Mouse (Mus musculus): ENCODE data around the gene Sh3pxd2a. TPM values are rescaled to one million over a fixed set of nuclear protein-coding genes. Genes with fewer than 3 reads are reported as not detected.

Sh3pxd2a gene
- polyA plus RNA-seq, 1 experiment from 2014 or later = 4.1 TPM

DNA sequence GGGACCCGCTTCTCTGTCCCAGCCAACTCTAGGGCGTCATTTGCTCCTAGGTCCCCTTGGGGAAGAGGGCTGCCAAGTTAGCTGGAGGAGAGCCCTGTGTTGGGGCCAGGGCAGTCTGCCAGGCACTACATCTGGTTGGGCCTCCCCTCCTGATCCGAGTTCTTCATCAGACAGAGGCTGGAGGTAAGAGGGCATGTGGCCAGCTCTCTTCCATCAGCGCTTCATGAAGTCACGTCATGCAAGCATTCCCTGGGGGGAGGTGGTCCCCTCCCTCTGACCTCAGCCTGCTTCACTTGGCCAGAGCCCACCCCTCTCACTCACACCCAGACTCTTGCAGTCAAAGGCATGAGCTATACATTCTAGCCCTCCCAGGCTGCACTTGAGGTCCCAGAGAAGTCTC, 25.8 kb downstream of the Sh3pxd2a start:
- Histone ChIP-seq H3K27ac (ENCODE audit: low read depth, low read length) (no peak overlapping the region), H3K9ac (ENCODE audit: low read length) (no peak overlapping the region), H3K9me3 (ENCODE audit: control insufficient read depth, low read length) (no peaks in the 10 kb centered on the region), H3K4me3 (ENCODE audit: low read depth, low read length) (no peak overlapping the region), H3K4me2 (no peak overlapping the region), H3K4me1 (ENCODE audit: control insufficient read depth, insufficient read depth, low read length) (no peaks in the 10 kb centered on the region), H3K27me3 (ENCODE audit: control insufficient read depth, insufficient read depth, low read length) (no peaks in the 10 kb centered on the region), H3K36me3 (ENCODE audit: control insufficient read depth, insufficient read depth, low read length) (no peaks in the 10 kb centered on the region)
- ATAC-seq (ENCODE audit: low FRiP score) (no peak), DNase-seq (ENCODE audit: low spot score, missing footprints) (no peak)
- WGBS = 85% methylated on average over 5 of the region's 5 CpGs

DNA sequence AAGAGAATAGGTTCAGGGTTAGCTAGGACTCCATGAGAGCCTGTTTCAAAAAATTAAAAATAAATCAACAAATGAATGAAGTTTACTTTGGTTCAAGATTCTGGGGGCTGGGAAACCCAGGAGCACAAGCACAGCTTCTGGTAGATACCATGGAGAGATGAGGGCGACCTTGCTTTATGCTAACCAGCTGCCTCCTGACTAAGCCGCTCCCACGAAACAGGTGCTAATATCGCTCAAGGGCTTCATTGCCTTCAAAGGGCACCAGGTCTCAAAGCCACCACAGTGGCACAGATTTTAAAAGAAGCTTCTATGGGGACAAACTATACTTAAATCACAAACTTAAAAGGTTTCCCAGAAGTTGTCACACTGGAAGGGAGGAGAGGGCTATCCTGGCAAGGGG, 27.2 kb downstream of the Sh3pxd2a start:
- H3K4me1 ChIP-seq (ENCODE audit: control insufficient read depth, insufficient read depth, low read length) = no peaks in the 10 kb centered on the region
- no peak overlapping the region for H3K9ac ChIP-seq (ENCODE audit: low read length)
- no peaks in the 10 kb centered on the region for H3K9me3 ChIP-seq (ENCODE audit: control insufficient read depth, low read length)
- ATAC-seq (ENCODE audit: low FRiP score) = no peak
- no peak overlapping the region for H3K27ac ChIP-seq (ENCODE audit: low read depth, low read length)
- WGBS = 97% methylated on average over 4 of the region's 4 CpGs
- no peak for DNase-seq (ENCODE audit: low spot score, missing footprints)
- H3K27me3 ChIP-seq (ENCODE audit: control insufficient read depth, insufficient read depth, low read length) = no peaks in the 10 kb centered on the region
- no peak overlapping the region for H3K4me2 ChIP-seq
- H3K4me3 ChIP-seq (ENCODE audit: low read depth, low read length) = no peak overlapping the region
- no peaks in the 10 kb centered on the region for H3K36me3 ChIP-seq (ENCODE audit: control insufficient read depth, insufficient read depth, low read length)

DNA sequence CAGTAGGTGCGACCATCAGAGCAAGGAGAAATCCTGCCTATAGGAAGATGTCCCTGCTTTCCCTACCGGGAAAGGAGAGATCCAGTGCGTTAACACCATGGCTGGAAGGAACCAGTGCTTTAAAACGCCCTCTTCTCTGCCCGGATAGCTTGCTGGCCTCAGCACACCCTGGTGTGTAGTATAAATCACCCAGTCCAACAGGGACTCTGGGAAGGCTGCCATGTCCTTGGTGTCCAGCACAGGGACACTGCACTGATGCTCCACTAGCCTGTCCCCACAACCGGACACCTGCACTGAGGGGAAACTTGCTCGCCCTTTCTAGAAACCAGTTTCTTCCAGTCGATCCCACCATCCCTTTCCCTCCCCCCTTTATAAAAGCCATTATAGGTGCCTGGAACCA, 28.0 kb downstream of the Sh3pxd2a start:
- Histone ChIP-seq H3K27ac (ENCODE audit: low read depth, low read length) (no peak overlapping the region), H3K9me3 (ENCODE audit: control insufficient read depth, low read length) (no peaks in the 10 kb centered on the region), H3K36me3 (ENCODE audit: control insufficient read depth, insufficient read depth, low read length) (no peaks in the 10 kb centered on the region), H3K4me2 (no peak overlapping the region), H3K9ac (ENCODE audit: low read length) (no peak overlapping the region), H3K27me3 (ENCODE audit: control insufficient read depth, insufficient read depth, low read length) (no peaks in the 10 kb centered on the region), H3K4me3 (ENCODE audit: low read depth, low read length) (no peak overlapping the region), H3K4me1 (ENCODE audit: control insufficient read depth, insufficient read depth, low read length) (no peaks in the 10 kb centered on the region)
- WGBS = 90% methylated on average over 8 of the region's 8 CpGs
- ATAC-seq (ENCODE audit: low FRiP score) = no peak
- DNase-seq (ENCODE audit: low spot score, missing footprints) = no peak

- Histone ChIP-seq H3K9ac (ENCODE audit: low read length) (no peak overlapping the region), H3K9me3 (ENCODE audit: control insufficient read depth, low read length) (no peaks in the 10 kb centered on the region), H3K36me3 (ENCODE audit: control insufficient read depth, insufficient read depth, low read length) (no peaks in the 10 kb centered on the region), H3K4me3 (ENCODE audit: low read depth, low read length) (no peak overlapping the region), H3K27ac (ENCODE audit: low read depth, low read length) (no peak overlapping the region), H3K4me2 (no peak overlapping the region), H3K27me3 (ENCODE audit: control insufficient read depth, insufficient read depth, low read length) (no peaks in the 10 kb centered on the region), H3K4me1 (ENCODE audit: control insufficient read depth, insufficient read depth, low read length) (no peaks in the 10 kb centered on the region)
- ATAC-seq (ENCODE audit: low FRiP score) (no peak), DNase-seq (ENCODE audit: low spot score, missing footprints) (no peak)
- WGBS = 94% methylated on average over 14 of the region's 14 CpGs
Observed at GRCm38 (mm10) chr19:47434655-47435054, 29.5 kb downstream of the Sh3pxd2a start.

GRCm38 (mm10) chr19:47432339-47432738, 31.9 kb downstream of the Sh3pxd2a start:
- 69% methylated on average over 10 of the region's 10 CpGs for WGBS
- no peaks in the 10 kb centered on the region for H3K27me3 ChIP-seq (ENCODE audit: control insufficient read depth, insufficient read depth, low read length)
- H3K4me1 ChIP-seq (ENCODE audit: control insufficient read depth, insufficient read depth, low read length) = 0 out of 2 replicates have a peak, but pooled peaks cover 2% of the 10 kb centered on the region
- H3K4me3 ChIP-seq (ENCODE audit: low read depth, low read length) = no peak overlapping the region
- no peaks in the 10 kb centered on the region for H3K9me3 ChIP-seq (ENCODE audit: control insufficient read depth, low read length)
- H3K27ac ChIP-seq (ENCODE audit: low read depth, low read length) = no peak overlapping the region
- DNase-seq (ENCODE audit: low spot score, missing footprints) = no peak
- no peak overlapping the region for H3K9ac ChIP-seq (ENCODE audit: low read length)
- ATAC-seq (ENCODE audit: low FRiP score) = no peak
- no peaks in the 10 kb centered on the region for H3K36me3 ChIP-seq (ENCODE audit: control insufficient read depth, insufficient read depth, low read length)
- no peak overlapping the region for H3K4me2 ChIP-seq

GRCm38 (mm10) chr19:47431189-47431931, 32.8 kb downstream of the Sh3pxd2a start:
- no peak overlapping the region for H3K4me3 ChIP-seq (ENCODE audit: low read depth, low read length)
- no peak for DNase-seq (ENCODE audit: low spot score, missing footprints)
- 0 out of 2 replicates have a peak, but pooled peaks cover 2% of the 10 kb centered on the region for H3K4me1 ChIP-seq (ENCODE audit: control insufficient read depth, insufficient read depth, low read length)
- H3K9me3 ChIP-seq (ENCODE audit: control insufficient read depth, low read length) = no peaks in the 10 kb centered on the region
- no peaks in the 10 kb centered on the region for H3K27me3 ChIP-seq (ENCODE audit: control insufficient read depth, insufficient read depth, low read length)
- WGBS = 61% methylated on average over 11 of the region's 11 CpGs
- no peak overlapping the region for H3K9ac ChIP-seq (ENCODE audit: low read length)
- H3K27ac ChIP-seq (ENCODE audit: low read depth, low read length) = no peak overlapping the region
- H3K4me2 ChIP-seq = no peak overlapping the region
- no peak for ATAC-seq (ENCODE audit: low FRiP score)
- H3K36me3 ChIP-seq (ENCODE audit: control insufficient read depth, insufficient read depth, low read length) = no peaks in the 10 kb centered on the region

- WGBS = 96% methylated on average over 2 of the region's 2 CpGs
- Histone ChIP-seq H3K36me3 (ENCODE audit: control insufficient read depth, insufficient read depth, low read length) (no peaks in the 10 kb centered on the region), H3K27me3 (ENCODE audit: control insufficient read depth, insufficient read depth, low read length) (no peaks in the 10 kb centered on the region), H3K9me3 (ENCODE audit: control insufficient read depth, low read length) (no peaks in the 10 kb centered on the region), H3K4me2 (no peak overlapping the region), H3K9ac (ENCODE audit: low read length) (no peak overlapping the region), H3K4me3 (ENCODE audit: low read depth, low read length) (no peak overlapping the region), H3K27ac (ENCODE audit: low read depth, low read length) (no peak overlapping the region), H3K4me1 (ENCODE audit: control insufficient read depth, insufficient read depth, low read length) (0 out of 2 replicates have a peak, but pooled peaks cover 2% of the 10 kb centered on the region)
- no peak for ATAC-seq (ENCODE audit: low FRiP score)
- no peak for DNase-seq (ENCODE audit: low spot score, missing footprints)
Observed at GRCm38 (mm10) chr19:47430160-47430559, 34.0 kb downstream of the Sh3pxd2a start.

DNA sequence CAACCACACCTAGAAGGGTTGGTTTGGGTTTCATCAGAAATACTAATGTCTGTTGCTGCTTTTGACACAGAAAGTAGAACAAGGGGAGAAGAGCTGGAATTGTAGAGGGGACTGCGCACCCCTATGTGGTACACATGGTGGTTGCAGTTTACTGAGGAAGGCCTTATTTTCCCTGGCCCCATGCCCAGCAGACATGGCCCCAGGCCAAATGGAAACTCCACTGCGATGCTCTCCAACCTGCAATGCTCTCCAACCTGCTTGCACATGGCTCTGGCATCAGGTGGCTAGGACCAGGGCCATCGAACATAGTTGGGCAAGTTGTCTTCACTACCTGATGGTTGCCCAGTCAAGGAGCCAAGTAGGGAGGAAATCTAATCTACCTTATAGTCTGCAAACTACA, 35.0 kb downstream of the Sh3pxd2a start:
- Histone ChIP-seq H3K36me3 (ENCODE audit: control insufficient read depth, insufficient read depth, low read length) (no peaks in the 10 kb centered on the region), H3K4me2 (no peak overlapping the region), H3K27me3 (ENCODE audit: control insufficient read depth, insufficient read depth, low read length) (no peaks in the 10 kb centered on the region), H3K4me1 (ENCODE audit: control insufficient read depth, insufficient read depth, low read length) (0 out of 2 replicates have a peak, but pooled peaks cover 2% of the 10 kb centered on the region), H3K9ac (ENCODE audit: low read length) (no peak overlapping the region), H3K4me3 (ENCODE audit: low read depth, low read length) (no peak overlapping the region), H3K9me3 (ENCODE audit: control insufficient read depth, low read length) (no peaks in the 10 kb centered on the region), H3K27ac (ENCODE audit: low read depth, low read length) (no peak overlapping the region)
- DNase-seq (ENCODE audit: low spot score, missing footprints) (no peak), ATAC-seq (ENCODE audit: low FRiP score) (no peak)
- 94% methylated on average over 3 of the region's 3 CpGs for WGBS

DNA sequence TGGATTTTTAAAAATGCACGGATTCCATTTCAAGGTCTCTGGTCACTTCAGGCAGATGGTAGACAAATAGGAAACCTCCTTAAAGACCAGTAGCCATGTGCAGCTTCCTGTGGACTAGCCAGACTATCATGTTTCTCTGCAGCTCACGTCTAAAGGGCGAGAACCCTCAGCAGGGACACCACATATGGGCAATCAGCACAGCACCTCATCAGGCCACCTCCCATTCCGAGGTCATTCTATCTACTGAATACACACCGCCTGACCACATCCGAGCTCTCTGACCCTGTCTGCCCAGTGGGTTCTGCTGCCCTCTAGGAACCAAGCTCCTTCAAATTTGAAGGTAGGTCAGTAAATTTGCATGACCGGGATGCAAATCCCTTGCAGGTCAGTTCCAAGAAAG, 35.4 kb downstream of the Sh3pxd2a start:
- Histone ChIP-seq H3K4me2 (no peak overlapping the region), H3K4me3 (ENCODE audit: low read depth, low read length) (no peak overlapping the region), H3K36me3 (ENCODE audit: control insufficient read depth, insufficient read depth, low read length) (no peaks in the 10 kb centered on the region), H3K4me1 (ENCODE audit: control insufficient read depth, insufficient read depth, low read length) (0 out of 2 replicates have a peak, but pooled peaks cover 2% of the 10 kb centered on the region), H3K27me3 (ENCODE audit: control insufficient read depth, insufficient read depth, low read length) (no peaks in the 10 kb centered on the region), H3K9ac (ENCODE audit: low read length) (no peak overlapping the region), H3K9me3 (ENCODE audit: control insufficient read depth, low read length) (no peaks in the 10 kb centered on the region), H3K27ac (ENCODE audit: low read depth, low read length) (no peak overlapping the region)
- DNase-seq (ENCODE audit: low spot score, missing footprints) = no peak
- no peak for ATAC-seq (ENCODE audit: low FRiP score)
- 75% methylated on average over 7 of the region's 7 CpGs for WGBS
